Mouse (Mus musculus): ENCODE data around the gene Glb1. TPM values are rescaled to one million over a fixed set of nuclear protein-coding genes. Genes with fewer than 3 reads are reported as not detected.
"Not testable (repeated sequence)": the region's sequence is repeated elsewhere in the genome, so short reads cannot be mapped to it uniquely, and the experiment has no call there.

Gene Glb1
- polyA plus RNA-seq, 1 experiment from 2014 or later, result 26.9 TPM

- Histone ChIP-seq H3K27me3 (no peaks in the 10 kb centered on the region), H3K4me2 (no peak overlapping the region), H3K4me3 (no peak overlapping the region), H3K27ac (replicated peaks) (no peak overlapping the region), H3K4me1 (replicated peaks) (no peaks in the 10 kb centered on the region), H3K36me3 (no peaks in the 10 kb centered on the region), H3K9me3 (no peaks in the 10 kb centered on the region), H3K9ac (no peak overlapping the region)
- 96% methylated on average over 10 of the region's 10 CpGs for WGBS
- ATAC-seq (ENCODE audit: low read depth), result no peak
These were observed 15.7 kb upstream of the Glb1 start for GRCm38 (mm10) chr9:114385160-114385559.

- peaks cover 7% of the 10 kb centered on the region for H3K4me1 ChIP-seq (replicated peaks)
- no peak for ATAC-seq (ENCODE audit: low read depth)
- H3K9ac ChIP-seq, result no peak overlapping the region
- WGBS, result 75% methylated on average over 6 of the region's 6 CpGs
- H3K27me3 ChIP-seq, result peaks cover 3% of the 10 kb centered on the region
- no peak overlapping the region for H3K27ac ChIP-seq (replicated peaks)
- no peaks in the 10 kb centered on the region for H3K36me3 ChIP-seq
- no peak overlapping the region for H3K4me2 ChIP-seq
- no peaks in the 10 kb centered on the region for H3K9me3 ChIP-seq
- H3K4me3 ChIP-seq, result no peak overlapping the region
These were observed 13.8 kb upstream of the Glb1 start for GRCm38 (mm10) chr9:114387086-114387485.

GRCm38 (mm10) chr9:114388288-114388687, 12.6 kb upstream of the Glb1 start:
- H3K9me3 ChIP-seq, result no peaks in the 10 kb centered on the region
- H3K4me2 ChIP-seq, result no peak overlapping the region
- H3K4me3 ChIP-seq, result no peak overlapping the region
- H3K9ac ChIP-seq, result no peak overlapping the region
- H3K27me3 ChIP-seq, result peaks cover 3% of the 10 kb centered on the region
- ATAC-seq (ENCODE audit: low read depth), result no peak
- WGBS, result 93% methylated on average over 8 of the region's 8 CpGs
- H3K36me3 ChIP-seq, result no peaks in the 10 kb centered on the region
- H3K27ac ChIP-seq (replicated peaks), result no peak overlapping the region
- peaks cover 7% of the 10 kb centered on the region for H3K4me1 ChIP-seq (replicated peaks)

GRCm38 (mm10) chr9:114388701-114389370, 12.0 kb upstream of the Glb1 start:
- H3K27me3 ChIP-seq, result peaks cover 3% of the 10 kb centered on the region
- H3K4me2 ChIP-seq, result no peak overlapping the region

GRCm38 (mm10) chr9:114389371-114389904, 11.4 kb upstream of the Glb1 start:
- H3K4me3 ChIP-seq, result peak overlapping the region; percentile 71
- no peak; the same call in none of the 2 replicates for ATAC-seq (ENCODE audit: low read depth)
- peak overlapping the region; percentile 87 for H3K4me2 ChIP-seq
- H3K9me3 ChIP-seq, result no peaks in the 10 kb centered on the region
- no peaks in the 10 kb centered on the region for H3K36me3 ChIP-seq
- 78% methylated on average over 8 of the region's 8 CpGs for WGBS
- no peak overlapping the region for H3K9ac ChIP-seq
- H3K27ac ChIP-seq (replicated peaks), result no peak overlapping the region
- peaks cover 3% of the 10 kb centered on the region for H3K27me3 ChIP-seq
- H3K4me1 ChIP-seq (replicated peaks), result peaks cover 7% of the 10 kb centered on the region

More at GRCm38 (mm10) chr9:114388701-114389370, 12.0 kb upstream of the Glb1 start:
- Histone ChIP-seq H3K9me3 (no peaks in the 10 kb centered on the region), H3K4me3 (no peak overlapping the region), H3K27ac (replicated peaks) (no peak overlapping the region), H3K4me1 (replicated peaks) (peaks cover 7% of the 10 kb centered on the region), H3K9ac (no peak overlapping the region), H3K36me3 (no peaks in the 10 kb centered on the region)
- ATAC-seq (ENCODE audit: low read depth), result no peak
- 79% methylated on average over 3 of the region's 3 CpGs for WGBS

- WGBS, result under 1% methylated on average over 92 of the region's 96 CpGs
- Histone ChIP-seq H3K36me3 (no peaks in the 10 kb centered on the region), H3K27ac (replicated peaks) (peak within 1 kb of the TSS; percentile 33; the same call in 1 of the 2 replicates), H3K27me3 (peaks cover 3% of the 10 kb centered on the region), H3K9me3 (no peaks in the 10 kb centered on the region), H3K4me2 (peak within 1 kb of the TSS; percentile 87), H3K9ac (peak within 1 kb of the TSS; percentile 81), H3K4me1 (replicated peaks) (peaks cover 7% of the 10 kb centered on the region), H3K4me3 (peak within 1 kb of the TSS; percentile 71)
- ATAC-seq (ENCODE audit: low read depth), result peak; percentile 75
These were observed 10.7 kb upstream of the Glb1 start, which contains the start of gene Crtap for GRCm38 (mm10) chr9:114389905-114390748. Gene Crtap, minus strand, starts transcription at chr9:114390675.

GRCm38 (mm10) chr9:114390749-114391075, 10.2 kb upstream of the Glb1 start:
- Histone ChIP-seq H3K4me1 (replicated peaks) (peaks cover 7% of the 10 kb centered on the region), H3K4me2 (peak overlapping the region; percentile 87), H3K36me3 (no peaks in the 10 kb centered on the region), H3K4me3 (peak overlapping the region; percentile 71), H3K27me3 (peaks cover 3% of the 10 kb centered on the region), H3K9ac (peak overlapping the region; percentile 81), H3K27ac (replicated peaks) (0 out of 2 replicates have a peak overlapping the region, but pooled peaks have one; percentile 33), H3K9me3 (no peaks in the 10 kb centered on the region)
- WGBS, result 5% methylated on average over 10 of the region's 10 CpGs
- ATAC-seq (ENCODE audit: low read depth), result no peak

- not testable (repeated sequence) for H3K27ac ChIP-seq (replicated peaks); H3K27me3 ChIP-seq; H3K9ac ChIP-seq; H3K4me1 ChIP-seq (replicated peaks); H3K36me3 ChIP-seq; H3K4me2 ChIP-seq; H3K9me3 ChIP-seq; ATAC-seq (ENCODE audit: low read depth); H3K4me3 ChIP-seq
- WGBS, result 69% methylated on average over 6 of the region's 6 CpGs
These were observed 6.7 kb upstream of the Glb1 start for GRCm38 (mm10) chr9:114394136-114394535.

GRCm38 (mm10) chr9:114394677-114395076, 6.2 kb upstream of the Glb1 start:
- H3K4me2 ChIP-seq, result no peak overlapping the region
- no peak overlapping the region for H3K27ac ChIP-seq (replicated peaks)
- peaks cover 6% of the 10 kb centered on the region for H3K27me3 ChIP-seq
- no peak for ATAC-seq (ENCODE audit: low read depth)
- H3K4me1 ChIP-seq (replicated peaks), result peaks cover 7% of the 10 kb centered on the region
- H3K9ac ChIP-seq, result no peak overlapping the region
- no peak overlapping the region for H3K4me3 ChIP-seq
- WGBS, result 88% methylated on average over 8 of the region's 8 CpGs
- H3K9me3 ChIP-seq, result no peaks in the 10 kb centered on the region
- H3K36me3 ChIP-seq, result no peaks in the 10 kb centered on the region

- ATAC-seq (ENCODE audit: low read depth), result no peak
- Histone ChIP-seq H3K9me3 (no peaks in the 10 kb centered on the region), H3K4me1 (replicated peaks) (peaks cover 7% of the 10 kb centered on the region), H3K36me3 (no peaks in the 10 kb centered on the region), H3K9ac (no peak overlapping the region), H3K4me2 (no peak overlapping the region), H3K27me3 (peaks cover 6% of the 10 kb centered on the region), H3K4me3 (no peak overlapping the region), H3K27ac (replicated peaks) (no peak overlapping the region)
- WGBS, result 88% methylated on average over 4 of the region's 4 CpGs
These were observed 5.6 kb upstream of the Glb1 start for GRCm38 (mm10) chr9:114395258-114395657.

- Histone ChIP-seq H3K9me3 (peaks cover 3% of the 10 kb centered on the region; the same call in 1 of the 2 replicates), H3K4me1 (replicated peaks) (peaks cover 13% of the 10 kb centered on the region), H3K4me3 (no peak overlapping the region), H3K9ac (no peak overlapping the region), H3K36me3 (peaks cover 8% of the 10 kb centered on the region), H3K4me2 (no peak overlapping the region), H3K27ac (replicated peaks) (no peak overlapping the region), H3K27me3 (0 out of 2 replicates have a peak, but pooled peaks cover 3% of the 10 kb centered on the region)
- no peak for ATAC-seq (ENCODE audit: low read depth)
- WGBS, result 93% methylated on average over 12 of the region's 12 CpGs
These were observed 1.2 kb upstream of the Glb1 start for GRCm38 (mm10) chr9:114399680-114400079.

GRCm38 (mm10) chr9:114400588-114400948, 308 bp upstream of the Glb1 start:
- ATAC-seq (ENCODE audit: low read depth), result peak; percentile 66; the same call in 1 of the 2 replicates
- peak overlapping the region; percentile 92 for H3K27ac ChIP-seq (replicated peaks)
- peak overlapping the region; percentile 86 for H3K4me3 ChIP-seq

More at GRCm38 (mm10) chr9:114400588-114400948, 308 bp upstream of the Glb1 start:
- Histone ChIP-seq H3K4me1 (replicated peaks) (peaks cover 13% of the 10 kb centered on the region), H3K4me2 (peak overlapping the region; percentile 80), H3K9me3 (peaks cover 12% of the 10 kb centered on the region), H3K9ac (peak overlapping the region; percentile 80), H3K36me3 (peaks cover 16% of the 10 kb centered on the region), H3K27me3 (0 out of 2 replicates have a peak, but pooled peaks cover 3% of the 10 kb centered on the region)
- WGBS, result 22% methylated on average over 5 of the region's 5 CpGs
